Mouse (Mus musculus): Measurements from ENCODE around the gene Prkar1a.

- TF ChIP-seq POLR2A (IDR thresholded peaks at IDR 0.05; ENCODE audit: extremely low read depth, insufficient read depth, low read length): no peak
- TF ChIP-seq CTCF (IDR thresholded peaks at IDR 0.05; ENCODE audit: low read depth, low read length): no peak
Observed at GRCm38 (mm10) chr11:109689539-109689938, 40.3 kb downstream of the Prkar1a start.
